ENCODE assay signal across 8 mouse cellular contexts in genomic region chr3:129214666-129215161, GRCm38 (mm10). TPM values are rescaled to one million over a fixed set of nuclear protein-coding genes. Genes with fewer than 3 reads are reported as not detected.
DNase-seq lines count a peak whose midpoint lies in the region; ATAC-seq lines count a peak whose summit lies in the region.

No protein-coding gene starts in this region.

- peak overlapping the region; percentile 60 for H3K27ac ChIP-seq in heart, embryonic 13.5 days (replicated peaks)
- H3K27ac ChIP-seq in hindbrain, embryonic 13.5 days, result no peak overlapping the region
- H3K27ac ChIP-seq in midbrain, embryonic 15.5 days, result no peak overlapping the region

- H3K27me3 ChIP-seq in heart, embryonic 13.5 days (replicated peaks), result peaks cover 93% of the 10 kb centered on the region
- peaks cover 93% of the 10 kb centered on the region for H3K27me3 ChIP-seq in hindbrain, embryonic 13.5 days
- H3K27me3 ChIP-seq in midbrain, embryonic 15.5 days (replicated peaks), result peaks cover 65% of the 10 kb centered on the region

- no peaks in the 10 kb centered on the region for H3K9me3 ChIP-seq in heart, embryonic 13.5 days
- no peaks in the 10 kb centered on the region for H3K9me3 ChIP-seq in hindbrain, embryonic 13.5 days
- H3K9me3 ChIP-seq in midbrain, embryonic 15.5 days, result no peaks in the 10 kb centered on the region

- peak overlapping the region; percentile 82 for H3K4me2 ChIP-seq in heart, embryonic 13.5 days
- H3K4me2 ChIP-seq in hindbrain, embryonic 13.5 days, result peak overlapping the region; percentile 62
- H3K4me2 ChIP-seq in midbrain, embryonic 15.5 days, result peak overlapping the region; percentile 58

- H3K36me3 ChIP-seq in heart, embryonic 13.5 days, result no peaks in the 10 kb centered on the region
- no peaks in the 10 kb centered on the region for H3K36me3 ChIP-seq in hindbrain, embryonic 13.5 days
- H3K36me3 ChIP-seq in midbrain, embryonic 15.5 days (replicated peaks), result no peaks in the 10 kb centered on the region

- H3K9ac ChIP-seq in heart, embryonic 13.5 days, result peak overlapping the region; percentile 78
- H3K9ac ChIP-seq in hindbrain, embryonic 13.5 days, result no peak overlapping the region
- H3K9ac ChIP-seq in midbrain, embryonic 15.5 days, result no peak overlapping the region

- under 1% methylated on average over 31 of the region's 31 CpGs for WGBS in heart, embryonic 13.5 days
- WGBS in hindbrain, embryonic 13.5 days, result under 1% methylated on average over 31 of the region's 31 CpGs
- WGBS in midbrain, embryonic 15.5 days, result under 1% methylated on average over 31 of the region's 31 CpGs

- H3K4me1 ChIP-seq in heart, embryonic 13.5 days, result peaks cover 22% of the 10 kb centered on the region
- H3K4me1 ChIP-seq in hindbrain, embryonic 13.5 days (replicated peaks), result peaks cover 16% of the 10 kb centered on the region
- peaks cover 21% of the 10 kb centered on the region for H3K4me1 ChIP-seq in midbrain, embryonic 15.5 days

- no peak for ATAC-seq in heart, embryonic 13.5 days (ENCODE audit: extremely low read depth, insufficient number of reproducible peaks, low FRiP score, low TSS enrichment)
- no peak for ATAC-seq in hindbrain, embryonic 13.5 days (ENCODE audit: low FRiP score)
- ATAC-seq in midbrain, embryonic 15.5 days (replicated peaks), result peak; percentile 2; the same call in 1 of the 2 replicates

- no peak for DNase-seq in heart, postnatal 25 days (ENCODE audit: low spot score)
- DNase-seq in ZHBTc4 (ENCODE audit: low read depth, low spot score), result peak; percentile 55
- no peak for DNase-seq in left cerebral cortex, postnatal 4 days
- DNase-seq in thymus, postnatal 10 days (ENCODE audit: low spot score in 2 of 2), result no peak
- DNase-seq in adrenal gland, postnatal 4 days (ENCODE audit: low spot score in 2 of 2), result no peak

- intact Hi-C loops in heart, postnatal 25 days (cut with DNase I), result loop anchor here (5.0 kb wide), 1 partner anchor 1577 kb away; no protein-coding TSS in a partner anchor
- intact Hi-C loops in left cerebral cortex, postnatal 4 days (cut with DNase I), result no loop called here

- peak overlapping the region; percentile 61 for H3K4me3 ChIP-seq in heart, embryonic 13.5 days
- H3K4me3 ChIP-seq in hindbrain, embryonic 13.5 days, result peak overlapping the region; percentile 43
- peak overlapping the region; percentile 40 for H3K4me3 ChIP-seq in midbrain, embryonic 15.5 days

RNA-seq across cellular contexts. Expression of gene Pitx2, which starts 15.0 kb away (rescaled TPM):
- polyA plus RNA-seq in heart, embryonic 13.5 days (2015; fragmentation: Nextera tagmentation; extraction: Ambion mirVana), result 29.2 and 30.1 TPM in 2 replicates
- 1 to 10 TPM; 1.3 TPM for total RNA-seq in heart, postnatal 25 days (2021)
- polyA plus RNA-seq in hindbrain, embryonic 13.5 days (2015; fragmentation: Nextera tagmentation; extraction: Ambion mirVana), result 2.1 and 2.6 TPM in 2 replicates
- 41.0 and 60.5 TPM in 2 replicates for polyA plus RNA-seq in midbrain, embryonic 15.5 days (2015; fragmentation: Nextera tagmentation; extraction: Ambion mirVana)
- not detected for total RNA-seq in left cerebral cortex, postnatal 4 days (2021)
- 1 to 10 TPM in 1 of 2 experiments, under 1 TPM in 1; 0.53 to 1.5 TPM for total RNA-seq in adrenal gland, postnatal 4 days (2021)
